Mouse (Mus musculus): ENCODE results near the gene Mtr. TPM values are rescaled to one million over a fixed set of nuclear protein-coding genes. Genes with fewer than 3 reads are reported as not detected.
A peak's percentile ranks its signal among the peaks of the same experiment; 100 is the strongest.
"Not testable (repeated sequence)": the region's sequence is repeated elsewhere in the genome, so short reads cannot be mapped to it uniquely, and the experiment has no call there.

Gene Mtr
- total RNA-seq, 4 experiments from 2014 or later = 13.0 to 19.2 (median 17.3) TPM

GRCm38 (mm10) chr13:12160121-12160475 is 97.8 kb downstream of the Mtr start:
- DNase-seq (ENCODE audit: low spot score in 2 of 2) = peak; percentile 8 to 10

- DNase-seq (ENCODE audit: low spot score in 2 of 2) = no peak
These were observed 98.4 kb downstream of the Mtr start for GRCm38 (mm10) chr13:12159288-12160120.

- no peak for DNase-seq (ENCODE audit: low spot score in 2 of 2)
These were observed 104.0 kb downstream of the Mtr start for GRCm38 (mm10) chr13:12153922-12154321.

- no peak for DNase-seq (ENCODE audit: low spot score in 2 of 2)
These were observed 110.9 kb downstream of the Mtr start for GRCm38 (mm10) chr13:12146918-12147507.

GRCm38 (mm10) chr13:12146402-12146801 is 111.5 kb downstream of the Mtr start:
- no peak for DNase-seq (ENCODE audit: low spot score in 2 of 2)

GRCm38 (mm10) chr13:12143347-12143746 is 114.6 kb downstream of the Mtr start:
- no peak for DNase-seq (ENCODE audit: low spot score in 2 of 2)

- not testable (repeated sequence) for DNase-seq (ENCODE audit: low spot score in 2 of 2)
These were observed 121.5 kb downstream of the Mtr start for GRCm38 (mm10) chr13:12136461-12136860.

- DNase-seq (ENCODE audit: low spot score in 2 of 2) = no peak
These were observed 124.4 kb downstream of the Mtr start for GRCm38 (mm10) chr13:12133549-12133948.

Other genes starting within 250 kb of the Mtr start
- gene Ryr2, start 151.2 kb downstream of the Mtr start, total RNA-seq (2022) = under 1 TPM; 0.35 to 0.77 (median 0.58) TPM
- 100 to 1,000 TPM; 853 to 990 (median 915) TPM for gene Actn2, start 82.6 kb upstream of the Mtr start, total RNA-seq (2022)
- gene Heatr1, start 136.9 kb upstream of the Mtr start, total RNA-seq (2022) = 10 to 100 TPM in 3 of 4 experiments, 1 to 10 TPM in 1; 9.7 to 16.3 (median 13.4) TPM
- gene Lgals8, start 206.8 kb upstream of the Mtr start, total RNA-seq (2022) = 10 to 100 TPM; 24.3 to 28.3 (median 25.2) TPM

Measured in gastrocnemius, adult 8-10 months (tissue).